Mouse (Mus musculus) neural tube, embryonic 12.5 days (tissue): ENCODE results near the gene Ilf2. TPM values are rescaled to one million over a fixed set of nuclear protein-coding genes. Genes with fewer than 3 reads are reported as not detected.

ENCODE experiments used
- ATAC-seq: fragments of 200-750 bp; cut with Nextera tagmentation; 2 replicates; pipeline ENCODE4 v1.8.0; 2017; ENCODE audit warnings: low read depth, mild to moderate bottlenecking, moderate TSS enrichment, moderate library complexity; ENCODE audit not compliant: low FRiP score
- H3K27ac ChIP-seq: fragments of 300-500 bp; sonication (generic); 2 replicates; pipeline ENCODE4 v1.5.1; 2016
- H3K27me3 ChIP-seq: fragments of 300-500 bp; sonication (generic); replicated peaks from 2 replicates; pipeline ENCODE4 v1.6.1; 2016; ENCODE audit warnings: mild to moderate bottlenecking
- H3K36me3 ChIP-seq: fragments of 300-500 bp; sonication (generic); 2 replicates; pipeline ENCODE4 v1.6.1; 2016; ENCODE audit warnings: mild to moderate bottlenecking
- H3K4me1 ChIP-seq: fragments of 300-500 bp; sonication (generic); 2 replicates; pipeline ENCODE4 v1.6.1; 2016
- H3K4me2 ChIP-seq: fragments of 300-500 bp; sonication (generic); replicated peaks from 2 replicates; pipeline ENCODE4 v1.6.1; 2016; ENCODE audit warnings: mild to moderate bottlenecking
- H3K4me3 ChIP-seq: fragments of 300-500 bp; sonication (generic); 2 replicates; pipeline ENCODE4 v1.5.1; 2016
- H3K9ac ChIP-seq: fragments of 300-500 bp; sonication (generic); 2 replicates; pipeline ENCODE4 v1.6.1; 2016; ENCODE audit warnings: mild to moderate bottlenecking
- H3K9me3 ChIP-seq: fragments of 300-500 bp; sonication (generic); 2 replicates; pipeline ENCODE4 v1.6.1; 2016; ENCODE audit warnings: mild to moderate bottlenecking
- WGBS: fragments of 180-500 bp; shearing (Covaris S2); methylation state at CpG from one replicate; pipeline ENCODE4 v1.1.7; 2016; 5-methylcytosine and 5-hydroxymethylcytosine counted together
- polyA plus RNA-seq: library from polyadenylated mRNA; unstranded; fragments of >200 nt; fragmentation: Nextera tagmentation; extraction: Ambion mirVana; gene quantifications from 2 replicates; pipeline ENCODE4 v1.2.1, GENCODE M21; 2016

Ilf2 gene
- polyA plus RNA-seq, 1 experiment from 2014 or later = 322 TPM

DNA sequence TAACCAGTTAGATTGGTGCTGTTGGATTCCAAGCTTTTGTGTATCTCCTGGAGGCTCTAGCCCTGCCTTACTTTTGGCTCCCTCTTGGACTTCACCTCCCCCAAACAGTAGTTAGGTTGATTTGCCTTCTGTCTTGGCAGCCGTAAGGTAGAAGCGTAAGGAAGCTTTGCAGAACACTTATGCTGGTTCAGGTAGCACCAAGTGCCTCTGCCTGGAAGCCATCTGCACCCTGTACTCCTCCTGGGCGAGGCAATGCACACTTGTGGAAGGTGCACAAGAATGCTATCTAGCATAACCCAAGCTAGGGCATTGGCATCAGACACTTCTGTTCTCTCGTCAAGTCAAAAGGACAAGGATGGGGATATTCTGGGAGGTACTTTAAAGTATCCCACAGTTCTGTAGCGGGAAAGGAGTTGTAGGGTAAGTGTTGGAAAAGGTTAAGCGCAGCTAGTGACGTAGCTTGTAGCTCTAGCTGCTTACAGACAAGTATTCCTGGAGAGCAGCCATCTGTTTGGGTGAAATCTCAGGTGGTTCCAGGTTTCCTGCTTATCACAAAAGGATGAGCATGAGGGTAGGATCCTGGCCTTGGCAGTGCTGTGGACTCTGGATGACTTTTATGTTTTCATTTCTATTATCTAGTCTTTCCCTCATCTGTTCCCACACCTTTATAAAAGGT is 20.1 kb downstream of the Ilf2 start:
- no peak overlapping the region for H3K9ac ChIP-seq
- 95% methylated on average over 7 of the region's 7 CpGs for WGBS

DNA sequence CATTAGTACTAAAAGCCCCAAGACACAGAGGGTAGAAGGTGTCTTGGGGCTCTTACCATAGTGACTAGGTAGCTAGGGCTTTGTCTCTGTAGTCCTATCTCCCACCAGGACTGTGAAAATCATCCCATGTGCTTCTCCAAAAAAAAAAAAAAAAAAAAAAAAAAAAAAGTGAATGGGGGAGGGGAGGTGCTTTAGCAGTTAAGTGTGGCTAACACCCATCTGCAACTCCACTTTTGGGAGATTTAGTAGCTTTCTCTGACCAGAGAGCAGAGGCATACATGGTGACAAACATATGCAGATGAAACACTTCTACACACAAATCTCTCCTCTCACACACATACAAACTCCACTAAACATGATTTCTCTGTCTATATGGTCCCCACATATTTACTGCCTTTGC is 21.7 kb downstream of the Ilf2 start:
- H3K27me3 ChIP-seq = no peaks in the 10 kb centered on the region
- H3K9ac ChIP-seq = no peak overlapping the region
- H3K36me3 ChIP-seq = peaks cover 63% of the 10 kb centered on the region
- H3K4me2 ChIP-seq = no peak overlapping the region
- H3K27ac ChIP-seq = no peak overlapping the region
- H3K9me3 ChIP-seq = no peaks in the 10 kb centered on the region
- ATAC-seq = no peak
- no peak overlapping the region for H3K4me3 ChIP-seq
- H3K4me1 ChIP-seq = no peaks in the 10 kb centered on the region

More for the DNA sequence above, 20.1 kb downstream of the Ilf2 start:
- no peak for ATAC-seq
- Histone ChIP-seq H3K36me3 (peaks cover 47% of the 10 kb centered on the region), H3K27me3 (no peaks in the 10 kb centered on the region), H3K9me3 (no peaks in the 10 kb centered on the region), H3K4me2 (no peak overlapping the region), H3K4me1 (no peaks in the 10 kb centered on the region), H3K4me3 (no peak overlapping the region), H3K27ac (no peak overlapping the region)

DNA sequence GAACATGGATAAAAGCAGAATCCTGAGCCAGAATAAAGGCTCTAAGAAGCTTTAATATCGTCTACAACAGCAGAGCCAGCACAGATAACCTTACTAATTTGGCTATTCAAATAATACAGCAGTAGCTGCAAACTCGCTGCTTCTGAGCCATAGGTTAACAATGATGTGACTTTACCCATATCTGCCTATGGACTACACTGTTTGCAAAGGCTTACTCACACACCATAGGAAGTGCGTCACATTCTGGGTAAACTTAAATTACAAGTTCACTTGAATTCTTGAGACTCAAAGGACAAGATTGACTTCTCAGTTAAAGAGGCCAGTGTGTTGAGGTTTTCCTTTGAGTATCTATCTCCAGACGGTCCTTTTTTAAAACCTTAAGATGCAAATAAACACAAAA is 27.5 kb downstream of the Ilf2 start:
- Histone ChIP-seq H3K27ac (no peak overlapping the region), H3K4me1 (peaks cover 13% of the 10 kb centered on the region), H3K36me3 (peaks cover 84% of the 10 kb centered on the region), H3K4me3 (no peak overlapping the region), H3K9ac (no peak overlapping the region), H3K4me2 (no peak overlapping the region), H3K27me3 (no peaks in the 10 kb centered on the region), H3K9me3 (no peaks in the 10 kb centered on the region)
- ATAC-seq = no peak
- 95% methylated on average over 4 of the region's 4 CpGs for WGBS

DNA sequence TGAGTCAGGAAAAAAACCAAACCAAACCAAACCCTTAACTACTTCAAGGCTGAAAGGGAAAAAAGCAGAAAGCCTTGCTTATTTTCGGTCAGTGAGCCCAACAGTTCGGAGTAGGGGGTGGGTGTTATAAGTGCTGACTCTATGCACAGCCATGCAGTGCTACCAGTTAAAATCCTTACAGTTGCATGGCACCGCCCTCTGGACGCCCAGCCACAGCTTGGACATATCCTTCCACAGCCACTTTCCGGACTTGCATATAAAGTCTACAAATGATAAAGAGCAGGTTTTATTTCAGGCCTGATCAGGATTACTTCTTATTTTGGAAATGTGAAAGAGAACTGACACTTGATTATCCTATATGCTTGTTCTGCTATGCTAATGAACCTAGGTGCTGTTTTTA is 29.3 kb downstream of the Ilf2 start:
- peaks cover 13% of the 10 kb centered on the region for H3K4me1 ChIP-seq
- H3K4me3 ChIP-seq = no peak overlapping the region
- H3K9me3 ChIP-seq = no peaks in the 10 kb centered on the region
- H3K9ac ChIP-seq = no peak overlapping the region
- peaks cover 66% of the 10 kb centered on the region for H3K36me3 ChIP-seq
- H3K27ac ChIP-seq = no peak overlapping the region
- no peaks in the 10 kb centered on the region for H3K27me3 ChIP-seq
- WGBS = 91% methylated on average over 5 of the region's 5 CpGs
- ATAC-seq = no peak
- no peak overlapping the region for H3K4me2 ChIP-seq

DNA sequence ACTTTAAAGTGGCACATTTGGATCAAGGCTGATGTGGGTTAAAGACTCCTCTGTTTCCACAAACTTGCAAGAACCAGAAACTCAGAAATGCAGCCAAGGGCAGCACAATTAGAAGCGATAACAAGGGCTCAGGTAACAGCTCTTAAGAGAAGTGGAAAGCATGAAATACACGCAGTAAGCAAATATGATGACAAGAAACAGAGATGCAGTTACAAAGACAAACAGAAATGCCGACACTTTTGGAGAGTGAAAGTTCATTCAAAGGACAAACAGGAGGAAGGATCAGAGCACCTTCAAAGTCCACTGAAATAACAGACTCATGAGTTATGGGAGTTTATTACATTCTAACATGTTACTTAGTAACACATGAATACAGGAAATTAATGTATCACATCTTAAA is 30.4 kb downstream of the Ilf2 start:
- no peak for ATAC-seq
- Histone ChIP-seq H3K27me3 (no peaks in the 10 kb centered on the region), H3K4me3 (no peak overlapping the region), H3K27ac (no peak overlapping the region), H3K4me1 (peaks cover 13% of the 10 kb centered on the region), H3K9me3 (no peaks in the 10 kb centered on the region), H3K4me2 (no peak overlapping the region), H3K36me3 (peaks cover 59% of the 10 kb centered on the region), H3K9ac (no peak overlapping the region)
- 93% methylated on average over 3 of the region's 3 CpGs for WGBS

DNA sequence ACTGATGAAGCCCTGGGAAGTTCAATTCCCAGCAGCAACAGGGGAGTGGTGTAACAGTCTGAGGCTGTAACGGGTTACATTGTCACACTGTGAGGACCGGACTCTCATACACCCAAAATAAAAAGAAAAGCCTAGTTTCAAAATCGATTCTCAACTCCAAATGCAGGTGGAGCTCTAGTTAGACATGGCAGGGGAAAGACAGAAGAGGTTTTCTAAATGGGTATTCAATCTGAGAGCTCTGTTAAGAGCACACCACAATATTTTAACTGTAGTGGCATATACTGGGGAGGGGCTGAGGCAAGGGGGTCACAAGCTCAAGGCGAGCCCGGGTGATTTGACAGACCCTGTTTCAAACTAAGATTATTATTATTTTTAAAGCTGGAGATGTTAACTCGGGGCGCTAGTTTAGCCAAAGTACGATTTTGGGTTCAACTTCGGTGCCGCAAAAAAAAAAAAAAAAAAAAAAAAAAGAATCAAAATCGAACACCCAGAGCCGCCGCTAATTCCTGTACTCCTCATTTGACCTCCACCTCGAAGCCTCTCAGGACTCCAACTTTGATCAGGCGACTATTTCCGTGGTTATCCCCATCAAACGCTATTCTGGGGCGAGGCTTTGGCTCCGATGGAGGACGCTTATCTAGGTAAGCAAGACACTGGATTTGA is 32.5 kb downstream of the Ilf2 start:
- Histone ChIP-seq H3K9me3 (no peaks in the 10 kb centered on the region), H3K4me1 (peaks cover 13% of the 10 kb centered on the region), H3K36me3 (peaks cover 39% of the 10 kb centered on the region), H3K4me3 (peak overlapping the region; percentile 99), H3K27me3 (peaks cover 5% of the 10 kb centered on the region), H3K9ac (peak overlapping the region; percentile 99), H3K27ac (peak overlapping the region; percentile 92; the same call in 1 of the 2 replicates), H3K4me2 (peak overlapping the region; percentile 84)
- WGBS = 4% methylated on average over 20 of the region's 20 CpGs
- no peak for ATAC-seq

DNA sequence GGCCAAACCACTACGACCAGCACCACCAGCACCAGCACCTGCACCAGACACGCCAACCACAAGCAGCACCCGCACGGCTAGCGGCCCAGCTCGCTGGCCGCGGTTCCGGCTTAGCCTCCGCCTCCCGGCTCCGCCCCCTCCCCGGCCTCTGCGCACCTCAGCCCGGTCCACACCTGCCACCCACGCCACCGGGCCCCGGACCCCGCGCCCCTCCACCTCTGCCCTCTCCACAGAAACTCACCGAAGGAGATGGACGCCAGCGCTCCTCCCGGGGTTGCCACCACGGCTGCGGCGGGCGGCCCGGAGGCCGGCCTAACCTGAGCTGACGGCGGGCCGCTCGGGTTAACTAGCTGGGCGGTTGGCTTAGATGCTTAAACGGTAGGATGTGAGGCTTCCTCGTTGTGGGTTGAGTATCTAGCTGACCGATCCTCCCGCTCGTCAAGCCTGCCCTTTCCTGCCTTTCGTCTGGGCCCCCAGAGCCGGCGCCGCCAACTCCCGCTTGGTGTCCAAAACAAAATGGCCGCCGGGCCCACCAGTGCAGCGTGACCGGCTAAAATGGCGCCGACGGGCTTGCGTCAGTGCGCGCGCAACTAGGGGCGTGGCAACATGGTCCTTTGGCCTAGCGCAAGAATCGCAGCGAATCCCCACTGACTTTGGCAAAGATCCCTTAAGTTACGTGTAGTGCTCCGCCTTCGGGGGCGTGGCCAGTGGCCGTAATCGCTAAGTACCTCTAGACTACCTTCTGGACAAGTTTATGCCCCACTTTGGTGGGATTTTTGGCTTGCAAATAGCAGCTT is 33.2 kb downstream of the Ilf2 start, which contains the start of gene Chtop:
TSS of gene Chtop (minus strand) at position 549 of the 797 bp plus-strand sequence.
- H3K4me2 ChIP-seq = peak within 1 kb of the TSS; percentile 84
- H3K36me3 ChIP-seq = peaks cover 32% of the 10 kb centered on the region
- H3K27me3 ChIP-seq = peaks cover 13% of the 10 kb centered on the region
- H3K9ac ChIP-seq = peak within 1 kb of the TSS; percentile 99
- H3K9me3 ChIP-seq = no peaks in the 10 kb centered on the region
- WGBS = under 1% methylated on average over 66 of the region's 66 CpGs
- ATAC-seq = peak; percentile 93
- H3K4me3 ChIP-seq = peak within 1 kb of the TSS; percentile 99
- H3K4me1 ChIP-seq = peaks cover 17% of the 10 kb centered on the region
- H3K27ac ChIP-seq = peak within 1 kb of the TSS; percentile 92

DNA sequence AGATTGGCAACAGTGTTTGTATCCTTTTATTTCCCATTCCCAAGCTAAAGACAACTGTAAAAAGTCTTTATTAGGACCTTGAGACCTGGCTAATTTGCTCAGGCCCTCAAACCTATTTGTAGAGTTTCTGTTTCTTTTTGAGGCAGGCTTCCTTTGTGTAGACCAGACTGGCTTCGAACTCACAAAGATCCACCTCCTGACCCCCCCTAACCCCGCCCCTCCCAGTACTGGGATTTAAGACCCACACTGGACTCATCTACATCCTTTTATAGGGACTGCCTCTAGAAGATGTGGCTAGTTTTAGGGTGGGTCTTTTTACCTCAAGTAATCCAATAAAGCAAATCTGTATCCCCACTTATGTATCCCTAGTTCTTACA is 33.8 kb downstream of the Ilf2 start:
- peaks cover 22% of the 10 kb centered on the region for H3K4me1 ChIP-seq
- H3K9me3 ChIP-seq = no peaks in the 10 kb centered on the region
- WGBS = 26% methylated on average over 2 of the region's 2 CpGs
- ATAC-seq = peak; percentile 42
- peaks cover 28% of the 10 kb centered on the region for H3K36me3 ChIP-seq
- peaks cover 17% of the 10 kb centered on the region for H3K27me3 ChIP-seq
- peak overlapping the region; percentile 99 for H3K4me3 ChIP-seq
- H3K4me2 ChIP-seq = peak overlapping the region; percentile 47
- H3K9ac ChIP-seq = no peak overlapping the region
- H3K27ac ChIP-seq = no peak overlapping the region

DNA sequence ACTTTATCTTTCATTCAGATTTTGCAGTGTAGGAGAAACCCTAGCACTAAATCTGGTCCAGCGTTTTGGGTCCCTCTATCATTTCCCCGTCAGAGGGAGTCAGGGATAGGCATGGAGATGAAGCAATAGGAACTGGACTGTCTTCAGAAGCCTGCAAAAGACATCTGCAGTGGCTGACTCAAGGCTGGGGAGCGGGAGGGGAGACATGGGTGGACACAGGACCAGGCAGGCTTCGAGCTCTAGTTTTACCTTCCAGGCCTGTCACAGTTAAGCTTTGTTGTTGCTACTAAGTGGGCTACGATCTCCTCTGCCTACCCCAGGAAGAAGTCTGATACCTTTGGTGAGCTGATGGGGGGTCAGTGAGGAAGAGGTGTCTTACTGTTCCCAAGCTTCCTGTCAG is 36.4 kb downstream of the Ilf2 start:
- 88% methylated on average over 5 of the region's 5 CpGs for WGBS
- Histone ChIP-seq H3K4me2 (no peak overlapping the region), H3K27ac (no peak overlapping the region), H3K36me3 (peaks cover 4% of the 10 kb centered on the region), H3K9ac (no peak overlapping the region), H3K27me3 (peaks cover 22% of the 10 kb centered on the region), H3K4me3 (no peak overlapping the region), H3K4me1 (peaks cover 25% of the 10 kb centered on the region), H3K9me3 (no peaks in the 10 kb centered on the region)
- ATAC-seq = no peak

DNA sequence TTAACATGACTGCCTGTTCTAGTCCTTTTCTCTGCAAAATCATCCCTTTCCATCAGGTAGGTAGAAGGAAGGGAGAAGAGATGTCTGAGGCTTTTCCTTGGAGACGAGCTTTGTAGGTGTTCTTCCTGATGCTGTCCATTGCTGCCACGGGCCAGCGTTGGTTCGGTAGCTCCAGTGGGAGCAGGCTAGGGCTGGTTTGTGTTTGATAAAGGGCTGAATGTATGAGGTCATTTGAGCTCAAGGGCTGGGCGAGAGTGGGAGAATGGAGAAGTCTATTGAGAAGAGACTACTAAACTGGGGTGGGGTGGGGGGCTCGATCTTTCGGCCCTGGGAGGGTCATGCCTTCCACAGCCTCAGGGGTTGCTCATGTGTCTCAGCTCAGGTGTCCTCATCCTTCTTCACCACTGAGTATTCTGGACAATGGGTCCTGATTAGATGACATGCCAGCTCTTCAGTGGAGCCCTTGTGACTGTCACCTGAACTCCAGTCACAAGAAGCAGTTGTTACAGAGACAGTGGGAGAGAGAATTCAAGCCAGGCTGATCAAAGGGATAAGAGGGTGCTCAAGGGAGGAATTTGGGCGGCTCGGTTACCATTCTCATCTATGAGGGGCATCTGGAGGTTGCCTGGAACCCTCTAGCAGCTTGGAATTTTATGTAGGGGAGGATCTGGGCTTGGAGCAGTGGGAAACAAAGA is 37.2 kb downstream of the Ilf2 start:
- no peak overlapping the region for H3K9ac ChIP-seq
- no peaks in the 10 kb centered on the region for H3K9me3 ChIP-seq
- peak overlapping the region; percentile 66; the same call in 1 of the 2 replicates for H3K4me2 ChIP-seq
- WGBS = 75% methylated on average over 9 of the region's 9 CpGs
- peaks cover 22% of the 10 kb centered on the region for H3K27me3 ChIP-seq
- peaks cover 17% of the 10 kb centered on the region for H3K4me1 ChIP-seq
- H3K4me3 ChIP-seq = no peak overlapping the region
- no peak overlapping the region for H3K27ac ChIP-seq
- H3K36me3 ChIP-seq = no peaks in the 10 kb centered on the region
- no peak for ATAC-seq

DNA sequence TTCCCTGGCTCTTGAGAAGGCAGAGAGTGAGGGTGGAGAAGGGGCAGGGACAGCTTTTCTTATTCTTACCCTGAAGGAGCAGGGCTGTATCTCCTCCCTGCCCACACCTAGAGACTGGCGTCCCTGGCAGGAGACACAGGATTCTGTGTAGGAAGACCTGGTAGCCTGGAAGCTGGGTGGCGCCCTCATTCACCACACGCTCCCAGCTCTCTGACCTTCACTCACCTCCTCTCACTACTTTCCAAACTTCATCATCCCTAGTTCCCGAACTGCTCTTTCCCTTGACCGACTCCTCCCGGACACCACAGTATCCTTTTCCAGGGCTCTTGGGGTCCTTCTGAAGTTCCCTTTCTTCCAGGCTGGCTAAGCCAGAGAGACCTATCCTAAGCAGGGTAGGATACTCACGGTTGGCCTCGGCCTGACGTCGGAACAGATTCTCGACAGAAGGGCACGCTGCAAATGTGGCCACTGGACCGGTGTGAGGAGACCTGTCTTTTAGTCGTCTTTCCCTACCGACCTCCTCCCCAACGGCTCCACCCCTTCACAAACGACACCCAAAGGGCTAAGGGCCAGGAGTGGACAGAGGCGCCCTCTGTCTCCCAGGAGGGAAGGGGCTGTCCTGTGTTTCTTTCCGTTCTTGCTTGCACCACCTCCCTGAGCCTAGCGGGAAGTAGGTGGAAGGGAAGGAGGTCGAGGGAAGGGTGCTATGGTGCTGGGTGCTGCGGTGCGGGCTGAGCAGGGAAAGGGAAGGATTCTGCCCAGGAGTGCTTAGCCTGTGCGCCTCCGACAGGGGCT is 38.1 kb downstream of the Ilf2 start, which contains the start of the genes S100a1 and S100a13:
TSS of gene S100a1 (minus strand) at position 597 of the 795 bp plus-strand sequence.
TSS of gene S100a13 (plus strand) at position 640 of the 795 bp plus-strand sequence.
- Histone ChIP-seq H3K4me1 (peaks cover 14% of the 10 kb centered on the region), H3K9ac (0 out of 2 replicates have a peak within 1 kb of the TSS, but pooled peaks have one; percentile 2), H3K27ac (no peak within 1 kb of the TSS), H3K27me3 (peaks cover 22% of the 10 kb centered on the region), H3K36me3 (no peaks in the 10 kb centered on the region), H3K4me2 (peak within 1 kb of the TSS; percentile 66), H3K4me3 (peak within 1 kb of the TSS; percentile 26), H3K9me3 (no peaks in the 10 kb centered on the region)
- WGBS = 3% methylated on average over 25 of the region's 25 CpGs
- ATAC-seq = 0 out of 2 replicates have a peak, but pooled peaks have one; percentile 13
